Comparison of ENCODE assay signal across 10 mouse cellular contexts in the genomic region with DNA sequence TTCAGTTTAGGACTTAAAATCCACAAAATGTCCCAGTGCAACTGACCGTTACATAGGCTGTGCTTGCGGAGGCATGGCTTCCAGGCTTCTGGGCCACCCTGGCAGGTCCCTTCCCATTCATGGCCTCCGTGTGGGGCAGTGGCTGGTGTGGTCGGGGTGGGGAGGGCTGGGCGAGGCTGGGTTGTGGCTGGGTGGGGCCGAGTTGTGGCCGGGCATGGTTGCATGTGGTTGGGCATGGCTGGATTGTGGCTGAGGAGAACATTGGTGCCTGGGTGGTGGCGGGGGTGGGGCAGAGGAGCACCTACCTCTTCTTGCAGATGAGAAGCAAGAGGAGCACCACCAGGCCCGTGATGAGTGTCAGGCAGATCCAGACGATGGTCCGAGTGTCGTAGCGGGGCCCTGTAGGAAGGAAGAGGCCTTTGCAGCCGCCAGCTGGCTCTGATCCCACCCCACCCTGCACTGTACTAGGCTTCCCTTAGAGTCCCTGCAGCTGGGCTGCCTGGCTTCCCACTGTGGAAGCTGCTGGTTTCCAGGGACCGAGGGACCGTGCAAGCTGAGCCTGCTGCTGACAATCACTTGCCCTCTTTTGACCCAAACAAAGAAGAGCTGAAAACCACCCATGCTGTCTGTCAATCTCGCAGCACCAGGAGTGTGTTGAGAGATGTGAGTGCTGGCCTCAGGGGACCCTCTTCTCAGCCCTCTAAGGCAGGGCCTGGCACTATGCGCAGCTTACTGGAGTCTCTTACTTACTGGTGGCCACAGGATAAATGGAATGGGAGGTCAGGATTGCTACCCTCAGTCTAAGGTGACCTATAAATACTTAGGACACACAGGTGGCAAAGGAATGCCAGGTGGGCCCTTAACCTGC. TPM values are rescaled to one million over a fixed set of nuclear protein-coding genes. Genes with fewer than 3 reads are reported as not detected.
DNase-seq lines count a peak whose midpoint lies in the region; ATAC-seq and TF ChIP-seq lines count a peak whose summit lies in the region.
"Had no signal": no experiment of that assay in that cellular context is flagged by ENCODE, and none has a peak within 500 bp of the region (broad histone marks: within the 10 kb centered on the region; RNA-seq: fewer than 3 reads in every experiment).

No protein-coding gene starts in this region.

- H3K4me1 ChIP-seq in lung, embryonic 14.5 days (ENCODE audit: insufficient read depth) = no peaks in the 10 kb centered on the region

- H3K4me3 ChIP-seq in lung, embryonic 14.5 days (ENCODE audit: low read depth, low read length) = no peak overlapping the region

- WGBS in lung, embryonic 14.5 days = 42% methylated on average over 18 of the region's 18 CpGs

- intact Hi-C loops in gastrocnemius, postnatal 14 days (cut with DNase I; ENCODE audit: low total_unique reads) = no loop called here
- intact Hi-C loops in left cerebral cortex, postnatal 4 days (cut with DNase I) = no loop called here

- ATAC-seq in lung, embryonic 14.5 days (ENCODE audit: insufficient read depth) = peak; percentile 94

- H3K4me2 ChIP-seq in lung, embryonic 14.5 days = no peak overlapping the region

- no peak for TF ChIP-seq CTCF in lung, embryonic 14.5 days (IDR thresholded peaks at IDR 0.05; ENCODE audit: low read depth)

- H3K27ac ChIP-seq in lung, embryonic 14.5 days (ENCODE audit: low read depth) = no peak overlapping the region

- no peaks in the 10 kb centered on the region for H3K36me3 ChIP-seq in lung, embryonic 14.5 days (ENCODE audit: insufficient read depth)

- no peaks in the 10 kb centered on the region for H3K9me3 ChIP-seq in lung, embryonic 14.5 days (ENCODE audit: low read depth, low read length)

- peak; percentile 42 for DNase-seq in gastrocnemius, postnatal 14 days
- no peak for DNase-seq in gastrocnemius, postnatal 25 days
- peak; percentile 84 for DNase-seq in lung, embryonic 14.5 days
- DNase-seq in lung, postnatal 25 days (ENCODE audit: low spot score) = no peak
- peak; percentile 0 for DNase-seq in fibroblast of lung, adult 2 months (ENCODE audit: low read depth)
- peak; percentile 2 for DNase-seq in lung, postnatal 36 days
- no peak for DNase-seq in ovary, postnatal 14 days (ENCODE audit: low spot score)
- DNase-seq in left cerebral cortex, postnatal 4 days = no peak

- peaks cover 38% of the 10 kb centered on the region for H3K27me3 ChIP-seq in lung, embryonic 14.5 days (ENCODE audit: insufficient read depth, low read length)

- H3K9ac ChIP-seq in lung, embryonic 14.5 days = no peak overlapping the region

RNA-seq across cellular contexts. Expression of a gene that starts 21.6 kb away (rescaled TPM):
- not detected for total RNA-seq in gastrocnemius, postnatal 14 days (2021)
- total RNA-seq in gastrocnemius, postnatal 25 days (2021) = not detected
- polyA plus RNA-seq in lung, embryonic 14.5 days (2014; fragmentation: Nextera tagmentation; extraction: Ambion mirVana) = 0.62 TPM in 2 replicates
- 10 to 100 TPM; 21.6 to 23.0 TPM for total RNA-seq in left cerebral cortex, postnatal 4 days (2021)
- total RNA-seq: common myeloid progenitor, adult 5-6 weeks had no signal
- polyA plus RNA-seq: heart, embryonic 14.5 days had no signal

RNA-seq across cellular contexts. Expression of a gene that starts 36.4 kb away (rescaled TPM):
- 10 to 100 TPM; 18.7 to 19.7 TPM for total RNA-seq in gastrocnemius, postnatal 14 days (2021)
- 10 to 100 TPM; 11.6 to 15.5 TPM for total RNA-seq in gastrocnemius, postnatal 25 days (2021)
- polyA plus RNA-seq in lung, embryonic 14.5 days (2014; fragmentation: Nextera tagmentation; extraction: Ambion mirVana) = 26.2 and 29.6 TPM in 2 replicates
- 10 to 100 TPM; 12.5 to 14.2 TPM for total RNA-seq in left cerebral cortex, postnatal 4 days (2021)

RNA-seq across cellular contexts. Expression of a gene that starts 42.1 kb away (rescaled TPM):
- 10 to 100 TPM; 15.2 to 18.1 TPM for total RNA-seq in gastrocnemius, postnatal 14 days (2021)
- total RNA-seq in gastrocnemius, postnatal 25 days (2021) = 10 to 100 TPM; 10.9 to 13.3 TPM
- polyA plus RNA-seq in lung, embryonic 14.5 days (2014; fragmentation: Nextera tagmentation; extraction: Ambion mirVana) = 27.3 TPM in 2 replicates
- 10 to 100 TPM; 11.3 to 14.8 TPM for total RNA-seq in left cerebral cortex, postnatal 4 days (2021)
- total RNA-seq: common myeloid progenitor, adult 5-6 weeks had no signal

RNA-seq across cellular contexts. Expression of a gene that starts 49.0 kb away (rescaled TPM):
- total RNA-seq in gastrocnemius, postnatal 14 days (2021) = 10 to 100 TPM; 18.8 to 20.8 TPM
- total RNA-seq in gastrocnemius, postnatal 25 days (2021) = 10 to 100 TPM; 13.4 to 16.5 TPM
- 46.0 and 53.0 TPM in 2 replicates for polyA plus RNA-seq in lung, embryonic 14.5 days (2014; fragmentation: Nextera tagmentation; extraction: Ambion mirVana)
- 10 to 100 TPM; 15.3 to 17.2 TPM for total RNA-seq in left cerebral cortex, postnatal 4 days (2021)

Comparison
In these comparisons a context has a peak if more than half of its experiments do, and no peak if none do; other contexts are left out.
1. DNase-seq: peak in gastrocnemius, postnatal 14 days (single experiment), lung, embryonic 14.5 days (single experiment), fibroblast of lung, adult 2 months (single experiment) and lung, postnatal 36 days (single experiment); none in gastrocnemius, postnatal 25 days (single experiment), lung, postnatal 25 days (single experiment), ovary, postnatal 14 days (single experiment) and left cerebral cortex, postnatal 4 days (single experiment).
2. RNA of a gene that starts 21.6 kb away (total RNA-seq): 21.6 to 23.0 TPM in left cerebral cortex, postnatal 4 days; not detected in gastrocnemius, postnatal 25 days and not detected in gastrocnemius, postnatal 14 days; every median in the first group is over 10 times any median in the second.